Mouse (Mus musculus): ENCODE data around the gene Pkmyt1. TPM values are rescaled to one million over a fixed set of nuclear protein-coding genes. Genes with fewer than 3 reads are reported as not detected.

The Pkmyt1 gene
- polyA plus RNA-seq (2012; rRNA removed): 45.2 and 56.0 TPM in 2 replicates

DNA sequence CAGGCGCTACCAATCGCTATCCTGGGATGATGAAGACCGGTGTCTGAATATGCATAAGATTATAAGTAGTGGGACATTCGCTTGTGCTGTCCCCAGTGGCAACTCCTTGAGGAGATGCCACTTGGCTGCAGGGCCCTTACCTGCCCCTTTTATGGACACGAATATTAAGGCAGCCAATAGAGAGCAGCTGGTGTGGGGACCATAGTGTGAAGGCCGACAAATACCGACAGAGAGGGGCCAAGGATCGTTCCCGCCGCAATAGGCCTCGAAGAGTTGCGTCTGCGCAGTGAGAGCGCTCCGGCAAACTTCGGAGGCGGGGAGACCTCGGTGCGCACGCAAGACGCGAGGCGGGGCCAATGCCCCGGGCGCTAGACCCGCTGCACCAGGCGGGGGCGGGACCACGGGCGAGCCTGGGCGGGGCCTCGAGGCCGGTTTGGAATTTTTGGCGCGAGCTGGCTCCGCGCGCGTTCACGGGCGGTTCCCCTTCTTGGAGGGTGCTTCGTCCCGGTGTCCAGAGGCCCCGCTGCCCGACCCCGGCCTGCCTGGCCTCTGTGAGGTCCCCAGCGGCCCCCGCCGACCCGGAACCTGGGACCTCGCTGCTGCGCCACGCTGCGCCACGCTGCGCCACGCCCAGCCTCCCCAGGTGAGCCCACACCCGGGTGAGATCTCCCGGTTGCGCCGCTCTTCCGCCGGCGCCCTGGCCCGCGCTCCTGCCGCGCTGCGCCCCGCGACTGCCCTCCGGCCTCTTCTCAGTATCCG, at the start of gene Pkmyt1:
Gene Pkmyt1, plus strand, starts transcription at position 338 of the 759 bp plus-strand sequence.

DNA sequence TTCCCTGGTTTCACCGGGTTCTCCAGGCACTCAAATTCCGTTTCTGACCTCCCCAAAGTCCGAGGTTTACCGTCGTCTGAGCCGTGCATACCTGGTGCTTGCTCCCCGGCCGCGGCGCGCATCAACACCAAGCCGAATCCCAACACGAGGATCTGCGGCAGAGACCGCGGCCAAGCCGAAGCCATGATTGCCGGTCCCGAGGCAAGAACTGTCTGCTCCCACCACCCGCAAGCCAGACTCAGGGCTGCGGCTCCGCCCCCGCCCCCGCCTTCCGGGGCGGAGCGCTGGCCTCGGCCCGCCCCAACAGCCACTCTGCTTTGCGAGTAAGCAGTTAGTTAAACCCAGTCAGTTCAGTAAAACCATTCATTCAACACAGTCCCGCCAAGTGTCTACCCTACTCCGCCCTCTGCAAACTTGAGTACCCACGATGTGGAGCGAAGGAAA, 48.9 kb upstream of the Pkmyt1 start, which contains the start of gene Tnfrsf12a:
Gene Tnfrsf12a, minus strand, starts transcription at position 233 of the 444 bp plus-strand sequence.

DNA sequence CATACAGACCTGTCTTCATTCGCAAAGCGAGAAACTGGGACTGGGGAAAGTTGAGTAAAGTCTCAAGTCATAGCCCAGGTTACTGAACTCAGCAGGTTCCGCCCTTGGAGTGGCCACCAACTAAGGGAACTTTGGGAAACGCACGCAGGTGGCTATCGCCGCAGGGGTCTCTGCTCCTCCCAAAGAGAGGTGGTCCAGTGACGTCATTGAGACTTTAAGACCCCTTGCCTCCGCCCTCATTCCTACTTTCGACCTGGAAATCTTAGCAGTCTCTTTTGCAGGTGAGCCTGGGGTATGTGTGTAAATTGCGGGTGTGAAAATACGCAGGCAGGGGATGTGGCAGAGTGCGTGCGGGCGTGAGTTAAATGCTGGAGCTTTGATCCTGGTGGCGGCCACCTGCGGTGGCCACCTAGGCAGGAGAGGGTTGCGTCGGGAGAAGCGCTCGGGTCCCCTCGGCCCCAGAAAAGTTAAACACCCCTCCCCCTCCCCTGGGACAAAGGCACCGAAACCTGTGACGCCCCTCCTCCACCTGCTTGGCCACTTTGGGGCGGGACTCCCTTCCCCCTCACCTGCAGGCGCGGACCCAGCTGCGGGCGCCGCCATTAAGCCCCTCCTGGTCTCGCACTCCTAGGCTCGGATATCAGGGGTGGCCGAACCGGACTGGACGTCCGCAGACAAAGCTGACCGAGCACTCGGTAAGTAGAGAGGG, 46.9 kb upstream of the Pkmyt1 start, which contains the start of gene Cldn6:
Gene Cldn6, plus strand, starts transcription at position 123 of the 709 bp plus-strand sequence.

DNA sequence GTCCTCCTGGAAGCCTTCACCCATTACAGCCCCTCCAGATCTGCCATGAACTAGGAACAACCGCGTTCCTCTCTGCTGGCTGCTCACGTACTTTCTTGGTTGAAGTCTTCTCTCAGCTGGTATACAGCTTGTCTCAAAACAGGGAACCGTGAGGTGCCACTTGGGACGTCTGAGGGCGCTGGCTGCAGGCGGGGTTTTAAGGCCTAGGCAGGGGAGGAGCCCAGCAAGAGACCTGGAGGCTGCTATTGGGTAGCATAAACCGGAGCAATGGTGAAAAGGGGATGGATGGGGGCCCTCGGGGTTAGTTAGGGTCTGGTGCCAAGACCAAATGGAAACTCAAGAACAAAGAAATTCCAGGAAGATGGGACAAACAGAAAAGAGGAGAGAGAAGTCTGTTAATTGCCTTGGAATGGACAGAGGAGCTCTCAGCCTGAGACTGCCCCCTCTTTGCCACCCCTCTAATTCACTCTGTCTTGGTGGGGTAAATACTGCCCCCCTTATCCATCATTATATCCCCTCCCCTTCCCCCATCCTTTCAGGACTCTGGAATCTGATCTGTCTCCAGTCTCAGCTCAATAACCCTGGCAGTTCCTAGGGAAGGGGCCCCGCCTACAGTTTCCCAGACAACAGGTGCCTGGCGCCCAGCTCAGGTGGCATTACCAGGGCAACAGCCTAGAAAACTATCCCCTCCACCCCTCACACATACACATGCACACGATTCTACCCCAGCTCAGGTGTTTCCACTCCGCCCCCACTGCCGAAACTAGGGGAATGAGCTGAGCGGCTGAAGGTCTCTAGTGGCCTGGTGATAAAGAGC, 42.1 kb upstream of the Pkmyt1 start, which contains the start of gene Cldn9:
Gene Cldn9, minus strand, starts transcription at position 171 of the 817 bp plus-strand sequence.

DNA sequence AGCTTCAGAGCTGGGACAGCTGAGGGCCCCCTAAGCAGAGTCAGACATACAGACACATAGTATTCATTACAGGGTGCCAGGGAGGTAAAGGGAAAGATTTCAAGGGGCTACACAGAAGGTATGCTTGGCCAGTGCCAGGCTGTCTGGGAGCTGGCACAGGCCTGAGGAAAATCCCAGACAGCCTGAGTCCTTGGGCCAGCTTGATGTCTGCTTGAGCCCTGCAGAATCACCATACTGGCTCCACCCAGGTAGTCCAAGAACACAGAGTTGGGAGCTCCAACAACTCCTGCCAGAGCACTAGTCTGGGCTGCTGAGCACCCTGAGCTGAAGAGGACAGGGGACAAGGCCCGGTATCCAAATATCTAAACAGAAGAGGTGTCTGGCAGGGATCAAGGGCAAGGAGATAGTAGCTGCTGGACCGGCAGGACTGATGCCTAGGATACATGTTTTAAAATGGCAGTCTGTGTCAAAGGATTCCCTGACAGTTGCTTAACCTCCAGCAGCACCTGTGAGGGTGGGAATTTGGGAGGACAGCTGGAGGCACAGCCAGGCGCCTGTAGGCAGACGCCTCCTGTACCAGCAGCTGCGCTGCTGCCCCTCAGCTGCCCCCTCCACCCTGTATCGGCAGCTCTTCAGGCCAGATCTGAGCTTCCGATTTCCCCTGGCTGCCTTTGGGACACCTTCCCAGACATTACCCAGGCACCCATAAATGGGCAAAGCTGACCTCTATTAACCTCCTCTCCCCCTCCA, 3.6 kb upstream of the Pkmyt1 start, which contains the start of gene 1520401A03Rik:
Gene 1520401A03Rik, minus strand, starts transcription at position 408 of the 750 bp plus-strand sequence.

DNA sequence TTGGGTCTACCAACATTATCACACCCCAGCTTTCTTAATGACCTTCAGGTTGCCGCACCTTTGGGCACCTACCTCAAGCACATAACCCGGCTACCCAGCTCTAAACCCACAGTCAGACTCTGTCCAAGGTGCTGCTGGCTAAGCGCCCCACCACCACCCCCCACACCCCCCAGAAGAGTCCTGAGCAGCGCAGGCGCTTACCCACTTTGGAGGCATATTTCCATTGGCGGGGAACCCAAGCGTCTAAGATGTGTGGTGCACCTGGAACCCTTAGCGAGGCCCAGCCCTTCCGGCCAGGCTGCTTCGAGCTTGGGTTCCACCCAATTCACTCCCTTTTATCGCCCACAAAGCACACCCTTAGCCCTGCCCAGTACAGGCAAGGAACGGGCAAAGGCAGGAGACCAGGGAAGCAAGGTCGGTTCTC, 14.5 kb downstream of the Pkmyt1 start, which contains the start of gene Paqr4:
Gene Paqr4, minus strand, starts transcription at position 270 of the 424 bp plus-strand sequence.

DNA sequence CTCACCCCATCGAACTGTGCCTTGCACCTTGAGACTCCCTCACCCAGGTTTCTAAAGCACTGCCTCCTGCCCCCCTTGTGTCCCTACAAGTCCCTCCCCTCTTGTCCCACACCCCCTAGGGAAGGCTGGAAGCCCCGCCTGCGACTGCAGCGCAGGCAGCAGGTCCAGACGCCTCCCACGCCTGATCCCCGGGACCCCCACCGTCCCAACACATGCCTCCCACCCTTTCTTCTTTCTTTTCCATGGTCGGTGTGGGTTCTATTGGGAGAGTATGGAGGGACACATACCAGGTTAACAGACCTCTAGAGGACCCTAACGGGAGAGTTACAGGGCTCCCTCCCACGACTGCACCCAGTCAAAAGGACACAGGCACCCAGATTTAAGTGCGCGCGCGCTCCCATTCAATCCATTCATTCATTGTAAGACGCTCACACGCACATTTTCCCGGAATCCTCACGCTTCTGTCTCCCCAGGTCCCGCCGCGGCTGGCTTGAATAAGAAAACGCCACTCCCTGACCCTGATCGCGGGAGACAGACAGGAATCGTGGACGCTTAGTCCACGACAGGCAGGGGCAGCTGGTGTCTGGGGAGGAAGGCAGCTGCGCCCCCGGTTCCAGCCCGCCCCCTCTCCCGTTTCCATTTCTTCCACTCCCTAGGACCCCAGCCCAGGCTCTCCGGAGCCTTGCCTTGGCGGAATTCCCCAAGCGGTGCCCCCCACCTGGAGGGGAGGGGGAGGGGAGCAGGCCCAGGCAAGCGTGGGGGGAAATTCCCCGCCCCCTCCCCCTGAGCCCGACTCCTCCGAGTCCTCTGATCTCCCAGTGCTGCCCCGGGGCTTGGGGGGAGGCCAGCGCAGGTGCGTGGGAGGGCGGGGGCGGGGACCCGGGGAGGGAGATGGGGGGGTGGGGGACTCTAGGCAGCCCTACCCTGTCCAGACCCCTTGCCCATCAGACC, 19.4 kb downstream of the Pkmyt1 start, which contains the start of gene Kremen2:
Gene Kremen2, minus strand, starts transcription at position 533 of the 951 bp plus-strand sequence.

DNA sequence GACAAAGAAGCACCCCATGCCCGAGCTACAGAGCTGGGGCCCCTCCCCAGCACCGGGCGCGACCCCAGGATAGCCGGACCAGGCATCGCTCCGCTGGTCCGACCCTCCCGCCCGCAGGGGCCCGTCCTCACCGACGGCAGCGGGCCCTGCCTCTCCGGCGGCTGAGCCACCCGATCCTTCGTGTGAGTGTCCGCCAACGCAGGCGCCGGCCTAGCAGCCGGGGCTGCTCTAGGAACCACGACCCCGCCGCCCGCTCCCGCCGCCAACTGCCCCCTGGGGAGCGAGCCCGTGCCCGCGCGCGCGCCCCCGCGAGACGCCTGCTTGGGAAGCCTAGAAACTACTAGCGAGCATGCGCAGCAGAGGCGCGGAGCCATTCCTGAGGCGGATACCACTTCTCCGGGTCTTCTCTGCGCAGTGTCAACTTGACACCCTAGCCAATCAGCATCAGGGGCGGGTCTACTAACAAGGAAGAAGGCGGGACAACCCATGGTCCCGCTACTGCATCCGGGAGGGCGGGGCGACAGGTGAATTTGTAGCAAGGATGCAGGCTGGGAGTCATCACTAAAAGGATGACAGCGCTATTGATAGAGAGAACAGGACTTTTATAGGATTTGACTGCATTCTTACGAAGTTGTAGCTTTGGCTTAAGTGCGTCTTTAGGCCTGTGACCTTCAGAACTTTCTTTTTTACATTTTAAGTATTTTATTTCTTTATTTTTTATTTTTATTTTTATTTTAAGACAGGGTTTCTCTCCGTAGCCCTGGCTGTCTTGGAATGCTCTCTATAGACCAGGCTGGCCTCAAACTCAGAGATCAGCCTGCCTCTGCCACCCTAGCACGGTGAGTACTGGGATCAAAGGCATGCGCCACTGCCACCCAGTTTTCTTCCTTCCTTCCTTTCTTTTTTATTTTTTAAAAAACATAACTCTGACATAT, 45.4 kb downstream of the Pkmyt1 start, which contains the start of gene Flywch1:
Gene Flywch1, minus strand, starts transcription at position 319 of the 935 bp plus-strand sequence.

DNA sequence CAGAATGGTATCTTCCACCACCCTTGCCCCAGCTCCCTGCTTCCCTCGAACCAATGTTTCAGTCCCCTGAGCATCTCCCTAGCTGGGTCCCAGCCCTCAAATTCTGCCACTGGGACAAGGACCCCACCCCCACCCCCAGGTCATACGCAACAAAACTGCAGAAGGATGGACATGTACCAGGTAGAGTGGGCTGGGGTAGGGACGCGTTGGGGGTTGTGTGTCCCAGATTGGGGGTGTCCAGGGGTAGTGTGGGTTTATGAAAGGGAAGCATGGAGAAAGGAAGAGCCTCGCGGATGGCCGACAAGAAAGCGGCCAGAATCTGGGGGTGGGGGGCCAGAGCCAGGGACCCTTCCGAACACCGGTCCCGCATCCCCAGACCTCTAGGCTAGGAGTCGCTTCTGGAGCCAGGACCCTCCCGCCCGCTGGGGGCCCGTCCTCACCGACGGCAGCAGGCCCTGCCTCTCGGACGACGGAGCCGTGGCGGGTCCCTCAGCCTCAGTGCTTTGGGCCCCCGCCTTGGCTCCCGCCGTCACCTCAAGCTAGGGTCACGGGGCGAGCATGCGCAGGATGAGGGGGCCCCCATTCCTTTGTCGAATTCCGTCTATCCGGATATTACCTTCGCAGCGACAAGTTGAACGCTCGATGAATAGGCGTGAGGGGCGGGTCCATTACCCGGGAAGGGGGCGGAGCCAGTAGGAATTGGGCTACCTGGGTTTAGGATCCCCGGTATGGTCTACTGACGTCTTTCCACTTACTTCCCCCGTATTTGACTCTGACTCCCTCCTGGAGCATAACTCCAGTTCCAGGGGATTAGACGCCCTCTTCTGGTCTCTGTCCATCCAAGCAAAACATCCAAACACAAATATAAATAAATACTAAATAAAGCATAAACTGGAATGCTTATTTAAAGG, 59.7 kb downstream of the Pkmyt1 start, which contains the start of gene Flywch2:
Gene Flywch2, minus strand, starts transcription at position 521 of the 911 bp plus-strand sequence.

Other genes with a start within 250 kb of the Pkmyt1 start
- gene Vmn2r117, start 246.6 kb upstream of the Pkmyt1 start, polyA plus RNA-seq (2012; rRNA removed): not detected in 2 replicates
- 16.3 and 16.4 TPM in 2 replicates for gene Zfp213, start 162.1 kb upstream of the Pkmyt1 start, polyA plus RNA-seq (2012; rRNA removed)
- gene Zfp13, start 126.8 kb upstream of the Pkmyt1 start, polyA plus RNA-seq (2012; rRNA removed): 30.8 and 32.9 TPM in 2 replicates
- 0.38 and 0.57 TPM in 2 replicates for gene Zscan10, start 125.5 kb upstream of the Pkmyt1 start, polyA plus RNA-seq (2012; rRNA removed)
- 0.74 and 1.1 TPM in 2 replicates for gene Mmp25, start 81.1 kb upstream of the Pkmyt1 start, polyA plus RNA-seq (2012; rRNA removed)
- 0.19 and 0.22 TPM in 2 replicates for gene Bicdl2, start 65.8 kb upstream of the Pkmyt1 start, polyA plus RNA-seq (2012; rRNA removed)
- gene Hcfc1r1, start 52.7 kb upstream of the Pkmyt1 start, polyA plus RNA-seq (2012; rRNA removed): 35.1 and 40.8 TPM in 2 replicates
- gene Thoc6, start 52.5 kb upstream of the Pkmyt1 start, polyA plus RNA-seq (2012; rRNA removed): 44.0 and 45.6 TPM in 2 replicates
- 2.3 and 3.4 TPM in 2 replicates for gene Tnfrsf12a, start 48.9 kb upstream of the Pkmyt1 start, polyA plus RNA-seq (2012; rRNA removed)
- 4.8 and 12.5 TPM in 2 replicates for gene Cldn6, start 47.1 kb upstream of the Pkmyt1 start, polyA plus RNA-seq (2012; rRNA removed)
- gene Cldn9, start 42.3 kb upstream of the Pkmyt1 start, polyA plus RNA-seq (2012; rRNA removed): 1.6 and 2.8 TPM in 2 replicates
- gene 1520401A03Rik, start 3.6 kb upstream of the Pkmyt1 start, polyA plus RNA-seq (2012; rRNA removed): 0.05 and 1.1 TPM in 2 replicates
- gene Paqr4, start 14.5 kb downstream of the Pkmyt1 start, polyA plus RNA-seq (2012; rRNA removed): 12.7 and 14.2 TPM in 2 replicates
- 1.4 and 6.2 TPM in 2 replicates for gene Kremen2, start 19.5 kb downstream of the Pkmyt1 start, polyA plus RNA-seq (2012; rRNA removed)
- 83.3 and 88.4 TPM in 2 replicates for gene Flywch1, start 45.3 kb downstream of the Pkmyt1 start, polyA plus RNA-seq (2012; rRNA removed)
- gene Flywch2, start 59.7 kb downstream of the Pkmyt1 start, polyA plus RNA-seq (2012; rRNA removed): 28.6 and 30.1 TPM in 2 replicates
- gene Srrm2, start 64.2 kb downstream of the Pkmyt1 start, polyA plus RNA-seq (2012; rRNA removed): 640 and 782 TPM in 2 replicates
- gene Elob, start 102.8 kb downstream of the Pkmyt1 start, polyA plus RNA-seq (2012; rRNA removed): 524 and 676 TPM in 2 replicates
- 0.26 and 0.46 TPM in 2 replicates for gene Prss33, start 109.7 kb downstream of the Pkmyt1 start, polyA plus RNA-seq (2012; rRNA removed)
- 0.06 TPM in 1 of 2 replicates, not detected in the other for gene Prss32, start 117.5 kb downstream of the Pkmyt1 start, polyA plus RNA-seq (2012; rRNA removed)
- 1.2 and 3.0 TPM in 2 replicates for gene Prss41, start 117.8 kb downstream of the Pkmyt1 start, polyA plus RNA-seq (2012; rRNA removed)
- not detected in 2 replicates for gene Prss21, start 141.7 kb downstream of the Pkmyt1 start, polyA plus RNA-seq (2012; rRNA removed)
- gene Dcpp1, start 154.5 kb downstream of the Pkmyt1 start, polyA plus RNA-seq (2012; rRNA removed): not detected in 2 replicates
- gene Dcpp2, start 154.5 kb downstream of the Pkmyt1 start, polyA plus RNA-seq (2012; rRNA removed): not detected in 2 replicates
- gene Dcpp3, start 191.1 kb downstream of the Pkmyt1 start, polyA plus RNA-seq (2012; rRNA removed): not detected in 2 replicates
- gene Sbp, start 215.3 kb downstream of the Pkmyt1 start, polyA plus RNA-seq (2012; rRNA removed): 0.08 TPM in 1 of 2 replicates, not detected in the other
- gene Sbpl, start 228.9 kb downstream of the Pkmyt1 start, polyA plus RNA-seq (2012; rRNA removed): not detected in 2 replicates